Mouse (Mus musculus) G1E (cell line): ENCODE measurements around the gene Hoxb6. TPM values are rescaled to one million over a fixed set of nuclear protein-coding genes. Genes with fewer than 3 reads are reported as not detected.

Experiments used
- ATAC-seq: 2 replicates; pipeline ENCODE4 v1.8.0; 2016; ENCODE audit warnings: mild to moderate bottlenecking; ENCODE audit not compliant: insufficient number of reproducible peaks, poor library complexity, low FRiP score, severe bottlenecking; ENCODE audit errors: extremely low read depth
- DNase-seq: peaks from one replicate; pipeline ENCODE4 v3.0.0; 2012; ENCODE audit warnings: low spot score
- H3K27me3 ChIP-seq: 2 replicates; pipeline ENCODE4 v1.6.1; 2012; ENCODE audit warnings: mild to moderate bottlenecking, low read length, inconsistent platforms; ENCODE audit not compliant: insufficient read depth
- H3K36me3 ChIP-seq: replicated peaks from 2 replicates; pipeline ENCODE3; 2012; ENCODE audit warnings: mild to moderate bottlenecking, inconsistent platforms
- H3K4me1 ChIP-seq: 2 replicates; pipeline ENCODE4 v1.6.1; 2012; ENCODE audit warnings: low read depth, low read length, inconsistent platforms, mixed read lengths; ENCODE audit not compliant: insufficient read depth
- H3K4me3 ChIP-seq: 2 replicates; pipeline ENCODE4 v1.5.1; 2012; ENCODE audit warnings: low read depth, mild to moderate bottlenecking, inconsistent platforms, low read length, moderate library complexity, mixed read lengths
- H3K9me3 ChIP-seq: replicated peaks from 2 replicates; pipeline ENCODE4 v1.6.1; 2012; ENCODE audit warnings: inconsistent platforms
- CTCF ChIP-seq: IDR thresholded peaks from 2 replicates; pipeline ENCODE4 v1.5.1; 2012; ENCODE audit warnings: low read depth, low read length, inconsistent platforms, mixed read lengths
- GATA1 ChIP-seq: IDR thresholded peaks from 2 replicates; pipeline ENCODE4 v1.6.1; 2012; ENCODE audit warnings: borderline replicate concordance, low read length, inconsistent platforms, mixed read lengths
- GATA2 ChIP-seq: IDR thresholded peaks from 2 replicates; pipeline ENCODE4 v1.6.1; 2012; ENCODE audit warnings: low read depth, low read length, inconsistent platforms, borderline replicate concordance
- POLR2AphosphoS5 ChIP-seq: IDR thresholded peaks from 2 replicates; pipeline ENCODE4 v1.6.1; 2012; ENCODE audit warnings: low read depth, low read length, inconsistent platforms; ENCODE audit not compliant: insufficient replicate concordance
- TAL1 ChIP-seq: conservative IDR thresholded peaks from 2 replicates; pipeline ENCODE4 v1.6.1; 2012; ENCODE audit warnings: low read depth, low read length, inconsistent platforms, mixed read lengths
- polyA plus RNA-seq: library from polyadenylated mRNA; stranded (reverse); fragments of >175 nt; gene quantifications from 2 replicates; pipeline ENCODE4 v1.2.3, GENCODE M21; 2012
- total RNA-seq, 2 experiments: library from RNA; stranded (forward) in 1 of 2; stranded (reverse) in 1 of 2; fragments of 200-1000 nt in 1 of 2; fragments of >200 nt in 1 of 2; fragmentation: Nextera tagmentation in 1 of 2; gene quantifications; 2 replicates each; pipeline ENCODE4 v1.2.3; 2014 to 2017

Gene Hoxb6
- total and polyA plus RNA-seq, 3 experiments: 0.26 TPM; not detected in 2

GRCm38 (mm10) chr11:96337026-96337425, 44.8 kb downstream of the Hoxb6 start:
- DNase-seq: no peak
- peaks cover 35% of the 10 kb centered on the region for H3K27me3 ChIP-seq
- no peak for ATAC-seq

GRCm38 (mm10) chr11:96338957-96339855, 46.9 kb downstream of the Hoxb6 start:
- no peak for DNase-seq
- Histone ChIP-seq H3K27me3 (peaks cover 24% of the 10 kb centered on the region), H3K4me3 (no peak overlapping the region), H3K4me1 (no peaks in the 10 kb centered on the region), H3K36me3 (no peaks in the 10 kb centered on the region), H3K9me3 (no peaks in the 10 kb centered on the region)
- no peak for ATAC-seq
- TF ChIP-seq GATA2 (no peak), CTCF (no peak), TAL1 (no peak), GATA1 (no peak), POLR2AphosphoS5 (no peak)

More at GRCm38 (mm10) chr11:96337026-96337425, 44.8 kb downstream of the Hoxb6 start:
- Histone ChIP-seq H3K9me3 (no peaks in the 10 kb centered on the region), H3K4me3 (no peak overlapping the region), H3K4me1 (no peaks in the 10 kb centered on the region), H3K36me3 (no peaks in the 10 kb centered on the region)
- TF ChIP-seq TAL1: no peak
- no peak for TF ChIP-seq GATA2
- no peak for TF ChIP-seq CTCF
- no peak for TF ChIP-seq POLR2AphosphoS5
- TF ChIP-seq GATA1: no peak

GRCm38 (mm10) chr11:96340698-96341365, 48.6 kb downstream of the Hoxb6 start:
- TF ChIP-seq GATA2 (no peak), CTCF (no peak), TAL1 (no peak), GATA1 (no peak), POLR2AphosphoS5 (no peak)
- no peak overlapping the region for H3K4me3 ChIP-seq
- H3K27me3 ChIP-seq: peaks cover 26% of the 10 kb centered on the region
- no peak for DNase-seq
- ATAC-seq: no peak
- H3K36me3 ChIP-seq: no peaks in the 10 kb centered on the region
- no peaks in the 10 kb centered on the region for H3K9me3 ChIP-seq
- H3K4me1 ChIP-seq: no peaks in the 10 kb centered on the region

GRCm38 (mm10) chr11:96341701-96342575, 49.7 kb downstream of the Hoxb6 start:
- H3K27me3 ChIP-seq: peaks cover 30% of the 10 kb centered on the region
- H3K4me3 ChIP-seq: no peak overlapping the region
- DNase-seq (no peak), ATAC-seq (no peak)
- no peak for TF ChIP-seq POLR2AphosphoS5
- TF ChIP-seq GATA1: no peak
- no peaks in the 10 kb centered on the region for H3K9me3 ChIP-seq
- no peaks in the 10 kb centered on the region for H3K4me1 ChIP-seq
- no peaks in the 10 kb centered on the region for H3K36me3 ChIP-seq

DNA sequence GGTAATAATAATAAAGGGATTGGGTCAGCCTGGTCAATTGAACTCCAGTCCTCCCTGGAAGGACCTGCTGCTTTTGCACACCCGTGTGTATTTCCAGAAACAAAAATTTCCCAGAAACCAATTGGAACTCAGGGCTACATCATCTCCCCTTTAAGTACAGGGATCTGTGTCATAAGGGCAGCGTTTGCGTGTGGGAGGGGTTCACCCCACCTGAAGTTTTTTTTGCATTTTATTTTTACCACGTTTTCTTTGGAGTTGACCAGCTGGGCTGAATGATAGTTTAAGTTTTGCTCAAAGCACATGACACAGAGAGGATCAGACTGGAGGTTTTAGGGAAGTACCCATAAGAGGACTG, 50.3 kb downstream of the Hoxb6 start:
- ATAC-seq (no peak), DNase-seq (no peak)
- Histone ChIP-seq H3K9me3 (no peaks in the 10 kb centered on the region), H3K36me3 (no peaks in the 10 kb centered on the region), H3K27me3 (peaks cover 30% of the 10 kb centered on the region), H3K4me1 (no peaks in the 10 kb centered on the region), H3K4me3 (no peak overlapping the region)
- TF ChIP-seq GATA1 (no peak), TAL1 (no peak), CTCF (no peak), POLR2AphosphoS5 (no peak), GATA2 (no peak)
